Mouse (Mus musculus) thymus, adult 2 months (tissue): Measurements from ENCODE around the gene Gramd4. TPM values are rescaled to one million over a fixed set of nuclear protein-coding genes. Genes with fewer than 3 reads are reported as not detected.

Experiments
- DNase-seq: peaks from one replicate; pipeline ENCODE4 v3.0.0; 2021
- H3K27ac ChIP-seq: fragments of 200-500 bp; 2 replicates; pipeline ENCODE4 v1.5.1; 2012; ENCODE audit warnings: low read length, control low read depth; ENCODE audit not compliant: control insufficient read depth, insufficient read depth
- H3K27me3 ChIP-seq: fragments of 200-500 bp; 2 replicates; pipeline ENCODE4 v1.6.1; 2012; ENCODE audit warnings: mild to moderate bottlenecking, low read length, moderate library complexity, mixed read lengths; ENCODE audit not compliant: control insufficient read depth, insufficient read depth
- H3K36me3 ChIP-seq: fragments of 200-500 bp; 2 replicates; pipeline ENCODE4 v1.6.1; 2012; ENCODE audit warnings: mild to moderate bottlenecking, low read length, moderate library complexity; ENCODE audit not compliant: control insufficient read depth, insufficient read depth
- H3K4me1 ChIP-seq: fragments of 200-500 bp; replicated peaks from 2 replicates; pipeline ENCODE4 v1.6.1; 2012; ENCODE audit warnings: low read length; ENCODE audit not compliant: control insufficient read depth, insufficient read depth
- H3K4me3 ChIP-seq: fragments of 200-500 bp; 2 replicates; pipeline ENCODE4 v1.5.1; 2012; ENCODE audit warnings: mild to moderate bottlenecking, low read length, control low read depth, moderate library complexity; ENCODE audit not compliant: control insufficient read depth, insufficient read depth
- CTCF ChIP-seq: fragments of 200-500 bp; IDR thresholded peaks from 2 replicates; pipeline ENCODE4 v1.5.1; 2012; ENCODE audit warnings: mild to moderate bottlenecking, control low read depth, low read length, moderate library complexity, borderline replicate concordance; ENCODE audit not compliant: control insufficient read depth, poor library complexity, insufficient read depth; ENCODE audit errors: extremely low read depth
- POLR2A ChIP-seq: fragments of 200-500 bp; IDR thresholded peaks from 2 replicates; pipeline ENCODE4 v1.6.1; 2012; ENCODE audit warnings: mild to moderate bottlenecking, low read length, control low read depth, moderate library complexity; ENCODE audit not compliant: control insufficient read depth, poor library complexity, insufficient read depth; ENCODE audit errors: extremely low read depth
- WGBS: fragments of 180-500 bp; shearing (Covaris S2); methylation state at CpG from one replicate; pipeline ENCODE4 v1.1.7; 2018; 5-methylcytosine and 5-hydroxymethylcytosine counted together
- polyA plus RNA-seq: library from polyadenylated mRNA; depleted of rRNA; stranded (reverse); fragments of >200 nt; gene quantifications from 2 replicates; pipeline ENCODE4 v1.2.3, GENCODE M21; 2012

Gramd4 gene
- polyA plus RNA-seq, 1 experiment = 37.1 TPM

GRCm38 (mm10) chr15:86056221-86056760 is 1.2 kb upstream of the Gramd4 start:
- no peak overlapping the region for H3K27ac ChIP-seq
- peaks cover 32% of the 10 kb centered on the region for H3K4me1 ChIP-seq
- no peaks in the 10 kb centered on the region for H3K27me3 ChIP-seq
- H3K4me3 ChIP-seq = no peak overlapping the region
- TF ChIP-seq POLR2A = no peak
- no peak for TF ChIP-seq CTCF
- H3K36me3 ChIP-seq = no peaks in the 10 kb centered on the region
- DNase-seq = no peak
- WGBS = 68% methylated on average over 5 of the region's 5 CpGs

- TF ChIP-seq CTCF = no peak
- no peak for TF ChIP-seq POLR2A
- DNase-seq = no peak
These were observed 413 bp downstream of the Gramd4 start for GRCm38 (mm10) chr15:86057908-86058307.

GRCm38 (mm10) chr15:86058394-86058915 is 960 bp downstream of the Gramd4 start:
- TF ChIP-seq CTCF = 0 out of 2 replicates have a peak, but pooled peaks have one; percentile 34
- peak; percentile 65; the same call in 1 of the 2 replicates for TF ChIP-seq POLR2A
- Histone ChIP-seq H3K4me1 (peaks cover 45% of the 10 kb centered on the region), H3K4me3 (peak overlapping the region; percentile 95), H3K36me3 (no peaks in the 10 kb centered on the region), H3K27me3 (no peaks in the 10 kb centered on the region), H3K27ac (no peak overlapping the region)
- WGBS = under 1% methylated on average over 70 of the region's 70 CpGs
- DNase-seq = peak; percentile 78

More at GRCm38 (mm10) chr15:86057908-86058307, 413 bp downstream of the Gramd4 start:
- Histone ChIP-seq H3K4me1 (peaks cover 41% of the 10 kb centered on the region), H3K4me3 (peak overlapping the region; percentile 41; the same call in 1 of the 2 replicates), H3K27ac (no peak overlapping the region), H3K36me3 (no peaks in the 10 kb centered on the region), H3K27me3 (no peaks in the 10 kb centered on the region)
- WGBS = 64% methylated on average over 7 of the region's 7 CpGs

GRCm38 (mm10) chr15:86058931-86059834 is 1.7 kb downstream of the Gramd4 start:
- Histone ChIP-seq H3K27me3 (no peaks in the 10 kb centered on the region), H3K4me1 (peaks cover 50% of the 10 kb centered on the region)
- TF ChIP-seq POLR2A (no peak), CTCF (no peak)

GRCm38 (mm10) chr15:86059835-86060380 is 2.4 kb downstream of the Gramd4 start:
- no peak overlapping the region for H3K27ac ChIP-seq
- no peaks in the 10 kb centered on the region for H3K27me3 ChIP-seq
- H3K4me3 ChIP-seq = no peak overlapping the region
- TF ChIP-seq CTCF = no peak
- peaks cover 58% of the 10 kb centered on the region for H3K4me1 ChIP-seq
- WGBS = 57% methylated on average over 7 of the region's 7 CpGs
- no peak for DNase-seq
- no peaks in the 10 kb centered on the region for H3K36me3 ChIP-seq

More at GRCm38 (mm10) chr15:86058931-86059834, 1.7 kb downstream of the Gramd4 start:
- DNase-seq = no peak
- Histone ChIP-seq H3K27ac (no peak overlapping the region), H3K4me3 (peak overlapping the region; percentile 95), H3K36me3 (no peaks in the 10 kb centered on the region)
- WGBS = 1% methylated on average over 49 of the region's 49 CpGs

GRCm38 (mm10) chr15:86060581-86060980 is 3.1 kb downstream of the Gramd4 start:
- peaks cover 63% of the 10 kb centered on the region for H3K4me1 ChIP-seq
- WGBS = 89% methylated on average over 12 of the region's 12 CpGs
- no peak overlapping the region for H3K27ac ChIP-seq

More at GRCm38 (mm10) chr15:86060581-86060980, 3.1 kb downstream of the Gramd4 start:
- TF ChIP-seq POLR2A (no peak), CTCF (no peak)
- no peaks in the 10 kb centered on the region for H3K27me3 ChIP-seq
- H3K36me3 ChIP-seq = no peaks in the 10 kb centered on the region
- DNase-seq = no peak
- H3K4me3 ChIP-seq = no peak overlapping the region
